Mouse (Mus musculus) heart, embryonic 11.5 days (tissue): Measurements from ENCODE around the gene Lpp. TPM values are rescaled to one million over a fixed set of nuclear protein-coding genes. Genes with fewer than 3 reads are reported as not detected.

Source experiments
- ATAC-seq: fragments of 200-750 bp; cut with Nextera tagmentation; replicated peaks from 2 replicates; pipeline ENCODE4 v1.8.0; 2017; ENCODE audit warnings: moderate library complexity; ENCODE audit not compliant: insufficient number of reproducible peaks, low FRiP score, low TSS enrichment
- H3K27ac ChIP-seq: fragments of 300-500 bp; sonication (generic); 2 replicates; pipeline ENCODE4 v1.5.1; 2014; ENCODE audit warnings: mild to moderate bottlenecking, low read depth, low read length
- H3K27me3 ChIP-seq: fragments of 300-500 bp; sonication (generic); 2 replicates; pipeline ENCODE4 v1.6.1; 2014; ENCODE audit warnings: mild to moderate bottlenecking, low read length, mixed read lengths; ENCODE audit not compliant: control insufficient read depth, insufficient read depth
- H3K36me3 ChIP-seq: fragments of 300-500 bp; sonication (generic); 2 replicates; pipeline ENCODE4 v1.6.1; 2014; ENCODE audit warnings: mild to moderate bottlenecking, low read length, moderate library complexity, mixed read lengths; ENCODE audit not compliant: control insufficient read depth, insufficient read depth
- H3K4me1 ChIP-seq: fragments of 300-500 bp; sonication (generic); 2 replicates; pipeline ENCODE4 v1.6.1; 2014; ENCODE audit warnings: low read length; ENCODE audit not compliant: control insufficient read depth, insufficient read depth
- H3K4me2 ChIP-seq: fragments of 300-500 bp; sonication (generic); 2 replicates; pipeline ENCODE4 v1.6.1; 2014; ENCODE audit warnings: mild to moderate bottlenecking, moderate library complexity
- H3K4me3 ChIP-seq: fragments of 300-500 bp; sonication (generic); 2 replicates; pipeline ENCODE4 v1.5.1; 2014; ENCODE audit warnings: low read depth, low read length
- H3K9ac ChIP-seq: fragments of 300-500 bp; sonication (generic); 2 replicates; pipeline ENCODE4 v1.6.1; 2014; ENCODE audit warnings: mild to moderate bottlenecking, low read depth, low read length, moderate library complexity
- H3K9me3 ChIP-seq: fragments of 300-500 bp; sonication (generic); replicated peaks from 2 replicates; pipeline ENCODE4 v1.6.1; 2016; ENCODE audit warnings: low read length; ENCODE audit not compliant: control insufficient read depth
- WGBS: fragments of 180-500 bp; shearing (Covaris S2); extraction: QIAGEN DNeasy Blood & Tissue Kit; methylation state at CpG from one replicate; pipeline ENCODE4 v1.1.7; 2014; ENCODE audit not compliant: insufficient replicate concordance; 5-methylcytosine and 5-hydroxymethylcytosine counted together
- polyA plus RNA-seq: library from polyadenylated mRNA; unstranded; fragments of >200 nt; fragmentation: Nextera tagmentation; extraction: Ambion mirVana; gene quantifications from 2 replicates; pipeline ENCODE4 v1.2.1, GENCODE M21; 2014

The Lpp gene
- polyA plus RNA-seq, 1 experiment from 2014 or later = 59.2 TPM

GRCm38 (mm10) chr16:24403733-24404380, 10.6 kb downstream of the Lpp start:
- ATAC-seq = no peak
- no peak overlapping the region for H3K27ac ChIP-seq
- WGBS = 87% methylated on average over 8 of the region's 8 CpGs

GRCm38 (mm10) chr16:24406521-24406920, 13.2 kb downstream of the Lpp start:
- no peak overlapping the region for H3K27ac ChIP-seq
- peaks cover 15% of the 10 kb centered on the region for H3K36me3 ChIP-seq
- no peak overlapping the region for H3K9ac ChIP-seq
- no peak for ATAC-seq
- no peak overlapping the region for H3K4me2 ChIP-seq
- peaks cover 2% of the 10 kb centered on the region; the same call in 1 of the 2 replicates for H3K9me3 ChIP-seq
- WGBS = 86% methylated on average over 2 of the region's 2 CpGs
- H3K4me1 ChIP-seq = 0 out of 2 replicates have a peak, but pooled peaks cover 4% of the 10 kb centered on the region
- H3K4me3 ChIP-seq = no peak overlapping the region
- H3K27me3 ChIP-seq = no peaks in the 10 kb centered on the region

More at GRCm38 (mm10) chr16:24403733-24404380, 10.6 kb downstream of the Lpp start:
- Histone ChIP-seq H3K36me3 (peaks cover 15% of the 10 kb centered on the region), H3K4me2 (no peak overlapping the region), H3K4me3 (no peak overlapping the region), H3K9me3 (peaks cover 2% of the 10 kb centered on the region; the same call in 1 of the 2 replicates), H3K9ac (no peak overlapping the region), H3K4me1 (0 out of 2 replicates have a peak, but pooled peaks cover 2% of the 10 kb centered on the region), H3K27me3 (no peaks in the 10 kb centered on the region)

GRCm38 (mm10) chr16:24411281-24411680, 18.0 kb downstream of the Lpp start:
- Histone ChIP-seq H3K27ac (no peak overlapping the region), H3K36me3 (peaks cover 4% of the 10 kb centered on the region; the same call in 1 of the 2 replicates), H3K4me3 (no peak overlapping the region), H3K9ac (no peak overlapping the region), H3K4me2 (no peak overlapping the region), H3K4me1 (peaks cover 7% of the 10 kb centered on the region), H3K9me3 (no peaks in the 10 kb centered on the region), H3K27me3 (no peaks in the 10 kb centered on the region)
- WGBS = 72% methylated on average over 6 of the region's 6 CpGs
- ATAC-seq = no peak

GRCm38 (mm10) chr16:24412193-24412592, 18.9 kb downstream of the Lpp start:
- peaks cover 9% of the 10 kb centered on the region for H3K4me1 ChIP-seq
- H3K4me3 ChIP-seq = no peak overlapping the region
- H3K27ac ChIP-seq = no peak overlapping the region
- H3K4me2 ChIP-seq = no peak overlapping the region
- H3K36me3 ChIP-seq = no peaks in the 10 kb centered on the region
- no peak overlapping the region for H3K9ac ChIP-seq
- H3K9me3 ChIP-seq = no peaks in the 10 kb centered on the region
- WGBS = 83% methylated on average over 5 of the region's 5 CpGs
- no peaks in the 10 kb centered on the region for H3K27me3 ChIP-seq
- ATAC-seq = no peak

GRCm38 (mm10) chr16:24413059-24413458, 19.8 kb downstream of the Lpp start:
- H3K9me3 ChIP-seq = no peaks in the 10 kb centered on the region
- no peak overlapping the region for H3K9ac ChIP-seq
- H3K36me3 ChIP-seq = no peaks in the 10 kb centered on the region
- WGBS = 83% methylated on average over 4 of the region's 4 CpGs
- H3K4me1 ChIP-seq = peaks cover 16% of the 10 kb centered on the region
- no peak for ATAC-seq
- H3K4me3 ChIP-seq = no peak overlapping the region
- H3K27ac ChIP-seq = no peak overlapping the region
- no peaks in the 10 kb centered on the region for H3K27me3 ChIP-seq
- no peak overlapping the region for H3K4me2 ChIP-seq

- Histone ChIP-seq H3K9ac (peak overlapping the region; percentile 50; the same call in 1 of the 2 replicates), H3K27me3 (no peaks in the 10 kb centered on the region), H3K4me2 (peak overlapping the region; percentile 24), H3K4me1 (peaks cover 43% of the 10 kb centered on the region), H3K4me3 (no peak overlapping the region), H3K27ac (peak overlapping the region; percentile 73), H3K9me3 (no peaks in the 10 kb centered on the region), H3K36me3 (no peaks in the 10 kb centered on the region)
- ATAC-seq = peak; percentile 55; the same call in 1 of the 2 replicates
- WGBS = 42% methylated on average over 4 of the region's 4 CpGs
These were observed 24.7 kb downstream of the Lpp start for GRCm38 (mm10) chr16:24418022-24418421.

GRCm38 (mm10) chr16:24420603-24421120, 27.4 kb downstream of the Lpp start:
- Histone ChIP-seq H3K36me3 (no peaks in the 10 kb centered on the region), H3K4me1 (peaks cover 68% of the 10 kb centered on the region), H3K27me3 (no peaks in the 10 kb centered on the region), H3K4me3 (no peak overlapping the region), H3K4me2 (no peak overlapping the region), H3K9ac (no peak overlapping the region), H3K9me3 (no peaks in the 10 kb centered on the region), H3K27ac (no peak overlapping the region)
- ATAC-seq = no peak
- 55% methylated on average over 5 of the region's 5 CpGs for WGBS

- H3K4me3 ChIP-seq = no peak overlapping the region
- 80% methylated on average over 4 of the region's 4 CpGs for WGBS
- no peaks in the 10 kb centered on the region for H3K36me3 ChIP-seq
- no peaks in the 10 kb centered on the region for H3K27me3 ChIP-seq
- no peak overlapping the region for H3K27ac ChIP-seq
- no peak for ATAC-seq
- H3K4me2 ChIP-seq = no peak overlapping the region
- H3K9ac ChIP-seq = no peak overlapping the region
- H3K9me3 ChIP-seq = no peaks in the 10 kb centered on the region
- peaks cover 77% of the 10 kb centered on the region for H3K4me1 ChIP-seq
These were observed 28.5 kb downstream of the Lpp start for GRCm38 (mm10) chr16:24421687-24422418.
